Mouse (Mus musculus) megakaryocyte, adult 5-6 weeks (primary cell): ENCODE measurements around the gene Polr2a. TPM values are rescaled to one million over a fixed set of nuclear protein-coding genes. Genes with fewer than 3 reads are reported as not detected.

ENCODE experiments used
- ATAC-seq: 2 replicates; pipeline ENCODE4 v1.8.0; 2016; ENCODE audit warnings: mild to moderate bottlenecking, inconsistent platforms; ENCODE audit not compliant: poor library complexity, severe bottlenecking
- total RNA-seq, 2 experiments: library from RNA; stranded (forward) in 1 of 2; stranded (reverse) in 1 of 2; fragments of 153-499, 151-499 nt in 1 of 2; fragments of 221-1000, 200-1000 nt in 1 of 2; gene quantifications; 2 replicates each; pipeline versions ENCODE4 v1.2.3 to v1.2.4; 2015 to 2017

Gene Polr2a
- total RNA-seq, 2 experiments from 2014 or later: 38.6 to 116 TPM

DNA sequence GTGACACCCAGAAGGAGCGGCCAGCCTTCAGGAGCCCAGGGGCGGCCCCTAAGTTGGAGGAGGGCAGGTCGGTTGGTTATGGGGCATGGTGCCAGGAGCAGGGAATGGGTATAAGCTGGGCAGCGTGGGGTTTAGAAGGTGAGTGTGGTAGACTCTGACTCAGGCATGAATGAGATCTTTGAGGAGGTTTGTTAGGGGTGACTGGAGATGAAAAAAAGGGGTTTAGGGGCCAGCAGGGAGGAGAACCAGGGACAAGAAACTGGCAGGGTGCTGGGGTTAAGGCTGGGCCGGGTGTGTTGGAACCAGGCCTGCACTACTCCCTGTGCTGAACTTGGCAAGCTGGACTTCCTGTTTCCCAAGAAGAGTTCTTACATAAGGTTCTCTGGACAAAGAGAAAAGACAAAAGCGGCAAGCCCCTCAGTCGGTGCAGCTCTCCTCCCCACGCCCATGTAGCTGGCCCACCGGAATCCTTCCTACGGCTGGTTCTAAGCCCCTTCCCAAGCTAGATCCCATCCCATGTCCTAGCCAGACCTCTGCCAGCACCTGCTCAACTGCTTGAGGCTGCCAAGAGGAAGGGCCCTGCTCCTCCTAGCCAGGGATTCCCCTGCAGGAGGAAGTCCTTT lies 72.8 kb downstream of the Polr2a start, which contains the start of gene Tnfsf13:
Tnfsf13 (minus strand) TSS at position 259 of the 623 bp plus-strand sequence.
- peak; percentile 22; the same call in 1 of the 2 replicates for ATAC-seq

DNA sequence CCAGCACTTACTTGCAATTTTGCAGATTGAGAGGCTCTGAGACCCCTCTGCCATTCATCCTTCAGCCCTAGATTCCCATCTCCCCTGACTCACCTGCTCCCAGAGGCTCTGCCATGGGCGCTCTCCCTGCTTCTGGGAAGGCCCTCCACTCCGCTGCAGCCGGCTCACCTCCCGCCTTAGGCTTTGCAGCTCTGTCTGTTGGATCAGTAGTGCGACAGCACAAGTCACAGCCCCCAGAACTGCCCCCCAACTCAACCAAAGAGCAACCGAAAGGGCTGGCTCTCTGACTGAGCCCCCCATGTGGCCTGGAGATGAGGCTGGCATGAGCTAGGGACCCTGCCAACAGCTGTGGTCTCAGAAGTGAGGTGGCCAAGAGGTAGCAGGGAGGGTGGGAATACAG lies 73.5 kb downstream of the Polr2a start:
- no peak for ATAC-seq

DNA sequence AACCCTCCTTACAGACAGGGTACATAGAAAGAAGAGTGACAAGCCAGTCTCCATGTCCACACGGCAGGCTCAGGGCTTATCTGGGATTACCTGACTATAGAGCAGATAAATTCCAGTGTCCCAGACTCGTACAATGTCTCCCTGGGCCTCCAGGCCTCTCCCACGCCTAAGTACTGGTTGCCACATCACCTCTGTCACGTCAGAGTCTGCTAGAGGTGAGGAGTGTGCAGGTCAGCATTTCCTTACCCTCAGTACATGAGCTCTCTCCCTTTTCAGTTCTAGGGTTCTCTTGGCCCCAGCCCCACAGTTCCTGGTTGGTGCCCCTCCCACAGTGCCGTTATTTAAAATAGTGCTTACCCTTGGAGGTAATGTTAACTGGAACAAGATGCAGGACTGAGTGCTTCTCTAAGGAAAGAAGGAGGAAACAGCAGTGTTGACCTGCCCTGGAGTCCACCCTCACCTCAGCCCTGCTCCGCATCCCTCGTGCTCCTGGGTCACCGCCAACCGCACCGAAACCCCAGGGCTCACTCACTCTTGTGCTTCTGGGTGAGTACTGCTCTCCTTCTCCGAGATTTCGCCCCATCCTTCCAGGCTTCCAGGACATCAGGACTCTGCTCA lies 74.2 kb downstream of the Polr2a start:
- no peak for ATAC-seq

Other genes with a start within 250 kb of the Polr2a start
Only the 30 nearest of the 43 such genes appear.
- 0.91 and 2.2 TPM in 2 replicates for gene Atp1b2, start 152.7 kb downstream of the Polr2a start, total RNA-seq (2015)
- gene Atp1b2, start 152.7 kb downstream of the Polr2a start, total RNA-seq (2017): 0.26 and 0.45 TPM in 2 replicates
- gene Shbg, start 140.7 kb downstream of the Polr2a start, total RNA-seq (2015): not detected in 2 replicates
- gene Shbg, start 140.7 kb downstream of the Polr2a start, total RNA-seq (2017): not detected in 2 replicates
- not detected in 2 replicates for gene Sat2, start 136.6 kb downstream of the Polr2a start, total RNA-seq (2015)
- not detected in 2 replicates for gene Sat2, start 136.6 kb downstream of the Polr2a start, total RNA-seq (2017)
- gene Fxr2, start 125.6 kb downstream of the Polr2a start, total RNA-seq (2015): 25.3 and 29.0 TPM in 2 replicates
- gene Fxr2, start 125.6 kb downstream of the Polr2a start, total RNA-seq (2017): 33.3 and 36.5 TPM in 2 replicates
- gene Sox15, start 103.3 kb downstream of the Polr2a start, total RNA-seq (2015): not detected in 2 replicates
- gene Sox15, start 103.3 kb downstream of the Polr2a start, total RNA-seq (2017): 0.22 TPM in 1 of 2 replicates, not detected in the other
- 34.9 and 40.9 TPM in 2 replicates for gene Mpdu1, start 96.0 kb downstream of the Polr2a start, total RNA-seq (2015)
- 55.7 and 56.5 TPM in 2 replicates for gene Mpdu1, start 96.0 kb downstream of the Polr2a start, total RNA-seq (2017)
- 302 and 304 TPM in 2 replicates for gene Cd68, start 92.5 kb downstream of the Polr2a start, total RNA-seq (2015)
- 195 and 219 TPM in 2 replicates for gene Cd68, start 92.5 kb downstream of the Polr2a start, total RNA-seq (2017)
- gene Eif4a1, start 86.2 kb downstream of the Polr2a start, total RNA-seq (2015): 457 and 494 TPM in 2 replicates
- gene Eif4a1, start 86.2 kb downstream of the Polr2a start, total RNA-seq (2017): 511 and 523 TPM in 2 replicates
- 94.3 and 104 TPM in 2 replicates for gene Senp3, start 76.6 kb downstream of the Polr2a start, total RNA-seq (2015)
- 68.9 and 80.8 TPM in 2 replicates for gene Senp3, start 76.6 kb downstream of the Polr2a start, total RNA-seq (2017)
- gene Tnfsf13, start 72.9 kb downstream of the Polr2a start, total RNA-seq (2015): 37.7 and 47.2 TPM in 2 replicates
- gene Tnfsf13, start 72.9 kb downstream of the Polr2a start, total RNA-seq (2017): 74.3 and 78.9 TPM in 2 replicates
- gene Tnfsf12, start 62.8 kb downstream of the Polr2a start, total RNA-seq (2015): 25.5 and 25.9 TPM in 2 replicates
- gene Tnfsf12, start 62.8 kb downstream of the Polr2a start, total RNA-seq (2017): 3.2 and 4.9 TPM in 2 replicates
- gene Tnfsfm13, start 62.5 kb downstream of the Polr2a start, total RNA-seq (2015): 11.6 and 13.6 TPM in 2 replicates
- 8.5 and 12.2 TPM in 2 replicates for gene Tnfsfm13, start 62.5 kb downstream of the Polr2a start, total RNA-seq (2017)
- not detected in 2 replicates for gene Slc35g3, start 3.3 kb upstream of the Polr2a start, total RNA-seq (2015)
- gene Slc35g3, start 3.3 kb upstream of the Polr2a start, total RNA-seq (2017): not detected in 2 replicates
- 1.6 and 2.6 TPM in 2 replicates for gene Zbtb4, start 7.3 kb upstream of the Polr2a start, total RNA-seq (2015)
- 1.4 and 2.4 TPM in 2 replicates for gene Zbtb4, start 7.3 kb upstream of the Polr2a start, total RNA-seq (2017)
- 0.32 and 0.36 TPM in 2 replicates for gene Chrnb1, start 37.3 kb upstream of the Polr2a start, total RNA-seq (2015)
- 0.16 TPM in 1 of 2 replicates, not detected in the other for gene Chrnb1, start 37.3 kb upstream of the Polr2a start, total RNA-seq (2017)
- 0.14 TPM in 1 of 2 replicates, not detected in the other for gene Fgf11, start 43.2 kb upstream of the Polr2a start, total RNA-seq (2015)
- not detected in 2 replicates for gene Fgf11, start 43.2 kb upstream of the Polr2a start, total RNA-seq (2017)
- not detected in 2 replicates for gene Tmem102, start 47.0 kb upstream of the Polr2a start, total RNA-seq (2015)
- gene Tmem102, start 47.0 kb upstream of the Polr2a start, total RNA-seq (2017): not detected in 2 replicates
- not detected in 2 replicates for gene Gm39566, start 56.7 kb upstream of the Polr2a start, total RNA-seq (2015)
- gene Gm39566, start 56.7 kb upstream of the Polr2a start, total RNA-seq (2017): not detected in 2 replicates
- gene Spem2, start 59.8 kb upstream of the Polr2a start, total RNA-seq (2015): not detected in 2 replicates
- gene Spem2, start 59.8 kb upstream of the Polr2a start, total RNA-seq (2017): not detected in 2 replicates
- not detected in 2 replicates for gene Spem1, start 63.5 kb upstream of the Polr2a start, total RNA-seq (2015)
- not detected in 2 replicates for gene Spem1, start 63.5 kb upstream of the Polr2a start, total RNA-seq (2017)
- 0.20 and 0.48 TPM in 2 replicates for gene Nlgn2, start 79.1 kb upstream of the Polr2a start, total RNA-seq (2015)
- 0.16 and 0.88 TPM in 2 replicates for gene Nlgn2, start 79.1 kb upstream of the Polr2a start, total RNA-seq (2017)
- gene Tmem256, start 79.9 kb upstream of the Polr2a start, total RNA-seq (2015): 217 and 226 TPM in 2 replicates
- 117 and 158 TPM in 2 replicates for gene Tmem256, start 79.9 kb upstream of the Polr2a start, total RNA-seq (2017)
- gene Plscr3, start 87.7 kb upstream of the Polr2a start, total RNA-seq (2015): 19.8 and 23.7 TPM in 2 replicates
- gene Plscr3, start 87.7 kb upstream of the Polr2a start, total RNA-seq (2017): 10.8 and 18.1 TPM in 2 replicates
- gene Tnk1, start 100.1 kb upstream of the Polr2a start, total RNA-seq (2015): not detected in 2 replicates
- 0.04 TPM in 1 of 2 replicates, not detected in the other for gene Tnk1, start 100.1 kb upstream of the Polr2a start, total RNA-seq (2017)
- gene Tmem95, start 119.4 kb upstream of the Polr2a start, total RNA-seq (2015): not detected in 2 replicates
- not detected in 2 replicates for gene Tmem95, start 119.4 kb upstream of the Polr2a start, total RNA-seq (2017)
- gene Kctd11, start 122.8 kb upstream of the Polr2a start, total RNA-seq (2015): 2.9 and 3.3 TPM in 2 replicates
- 3.0 and 3.3 TPM in 2 replicates for gene Kctd11, start 122.8 kb upstream of the Polr2a start, total RNA-seq (2017)
- gene Acap1, start 136.9 kb upstream of the Polr2a start, total RNA-seq (2015): 19.3 and 19.7 TPM in 2 replicates
- gene Acap1, start 136.9 kb upstream of the Polr2a start, total RNA-seq (2017): 44.4 and 53.5 TPM in 2 replicates
- 1.6 and 2.6 TPM in 2 replicates for gene 2810408A11Rik, start 142.3 kb upstream of the Polr2a start, total RNA-seq (2015)
- 1.5 and 1.8 TPM in 2 replicates for gene 2810408A11Rik, start 142.3 kb upstream of the Polr2a start, total RNA-seq (2017)
- 7.1 and 9.9 TPM in 2 replicates for gene Neurl4, start 142.4 kb upstream of the Polr2a start, total RNA-seq (2015)
- gene Neurl4, start 142.4 kb upstream of the Polr2a start, total RNA-seq (2017): 11.9 and 18.9 TPM in 2 replicates
- gene Gps2, start 155.3 kb upstream of the Polr2a start, total RNA-seq (2015): 140 and 156 TPM in 2 replicates
- gene Gps2, start 155.3 kb upstream of the Polr2a start, total RNA-seq (2017): 56.4 and 64.9 TPM in 2 replicates